Mouse (Mus musculus) myocyte (in vitro differentiated cells): ENCODE results near the gene Adam33. TPM values are rescaled to one million over a fixed set of nuclear protein-coding genes. Genes with fewer than 3 reads are reported as not detected.
A peak's percentile ranks its signal among the peaks of the same experiment; 100 is the strongest.

ENCODE experiments used
- H3K27me3 ChIP-seq: one replicate; pipeline ENCODE4 v1.6.1; 2011; ENCODE audit not compliant: control insufficient read depth, insufficient read depth, insufficient read length
- H3K36me3 ChIP-seq: one replicate; pipeline ENCODE4 v1.6.1; 2011; ENCODE audit not compliant: control insufficient read depth, insufficient read depth
- H3K4me2 ChIP-seq: one replicate; pipeline ENCODE4 v1.6.1; 2011; ENCODE audit warnings: low read depth, control low read depth
- H3K4me3 ChIP-seq: one replicate; pipeline ENCODE4 v1.5.1; 2011; ENCODE audit warnings: mild to moderate bottlenecking, control low read depth, moderate library complexity
- H3K79me2 ChIP-seq: one replicate; pipeline ENCODE4 v1.6.1; 2011; ENCODE audit not compliant: control insufficient read depth, insufficient read depth
- H3ac ChIP-seq: one replicate; pipeline ENCODE4 v1.6.1; 2011; ENCODE audit not compliant: control insufficient read depth, insufficient read length
- CEBPB ChIP-seq: IDR thresholded peaks from 2 replicates; pipeline ENCODE4 v1.6.1; 2011; ENCODE audit warnings: mild to moderate bottlenecking, moderate library complexity; ENCODE audit not compliant: poor library complexity, insufficient read depth, severe bottlenecking
- E2F4 ChIP-seq: IDR thresholded peaks from one replicate; pipeline ENCODE4 v1.6.1; 2011; ENCODE audit warnings: mild to moderate bottlenecking, control low read depth, moderate library complexity; ENCODE audit not compliant: insufficient read depth
- MAX ChIP-seq: IDR thresholded peaks from one replicate; pipeline ENCODE4 v1.6.1; 2011; ENCODE audit warnings: low read depth, mild to moderate bottlenecking, control low read depth
- MYOD1 ChIP-seq, 3 experiments: IDR thresholded peaks; one replicate each; pipeline ENCODE4 v1.6.1; 2011; ENCODE audit warnings: control low read depth in 2 of 3, low read depth in 2 of 3, mild to moderate bottlenecking in 2 of 3, moderate library complexity in 1 of 3; ENCODE audit not compliant: insufficient read length in 2 of 3, control insufficient read depth in 1 of 3
- MYOG ChIP-seq, 3 experiments: IDR thresholded peaks; one replicate each; pipeline ENCODE4 v1.6.1; 2011; ENCODE audit warnings: control low read depth in 2 of 3, low read depth in 2 of 3, mild to moderate bottlenecking in 2 of 3; ENCODE audit not compliant: insufficient read length in 2 of 3, control insufficient read depth in 1 of 3, insufficient read depth in 1 of 3
- POLR2A ChIP-seq: IDR thresholded peaks from one replicate; pipeline ENCODE4 v1.6.1; 2011; ENCODE audit warnings: low read depth, mild to moderate bottlenecking, control low read depth, moderate library complexity; ENCODE audit not compliant: insufficient read length
- POLR2AphosphoS2 ChIP-seq: IDR thresholded peaks from one replicate; pipeline ENCODE4 v1.6.1; 2011; ENCODE audit warnings: low read depth, control low read depth; ENCODE audit not compliant: insufficient read length
- REST ChIP-seq: IDR thresholded peaks from one replicate; pipeline ENCODE4 v1.6.1; 2011; ENCODE audit warnings: mild to moderate bottlenecking, control low read depth, moderate library complexity; ENCODE audit not compliant: insufficient read depth, insufficient read length
- SRF ChIP-seq: IDR thresholded peaks from one replicate; pipeline ENCODE4 v1.6.1; 2011; ENCODE audit warnings: low read depth; ENCODE audit not compliant: control insufficient read depth, insufficient read length
- TCF12 ChIP-seq: IDR thresholded peaks from one replicate; pipeline ENCODE4 v1.6.1; 2011; ENCODE audit warnings: mild to moderate bottlenecking, control low read depth; ENCODE audit not compliant: poor library complexity, insufficient read depth, severe bottlenecking
- TCF3 ChIP-seq: IDR thresholded peaks from one replicate; pipeline ENCODE4 v1.6.1; 2011; ENCODE audit warnings: low read depth, control low read depth; ENCODE audit not compliant: insufficient read length
- USF1 ChIP-seq: IDR thresholded peaks from one replicate; pipeline ENCODE4 v1.6.1; 2011; ENCODE audit warnings: low read depth, mild to moderate bottlenecking, control low read depth, moderate library complexity
- polyA plus RNA-seq: library from polyadenylated mRNA; unstranded; fragments of >200 nt; fragmentation: generic; extraction: Trizol; gene quantifications from one replicate; pipeline ENCODE4 v1.2.1, GENCODE M21; 2012; ENCODE audit warnings: missing spikeins

The Adam33 gene
- polyA plus RNA-seq, 1 experiment = 0.02 TPM

- H3K4me3 ChIP-seq = peak overlapping the region; percentile 8
- H3K79me2 ChIP-seq = no peaks in the 10 kb centered on the region
- H3ac ChIP-seq = no peak overlapping the region
- peak overlapping the region; percentile 81 for H3K4me2 ChIP-seq
- TF ChIP-seq POLR2A (peak; percentile 21), USF1 (no peak)
- H3K27me3 ChIP-seq = no peaks in the 10 kb centered on the region
- H3K36me3 ChIP-seq = no peaks in the 10 kb centered on the region
Measured at GRCm38 (mm10) chr2:131097087-131097486, 33.5 kb upstream of the Adam33 start.

- peak overlapping the region; percentile 8 for H3K4me3 ChIP-seq
- no peaks in the 10 kb centered on the region for H3K36me3 ChIP-seq
- H3ac ChIP-seq = peak overlapping the region; percentile 25
Measured at GRCm38 (mm10) chr2:131096101-131096795, 32.6 kb upstream of the Adam33 start.

GRCm38 (mm10) chr2:131094823-131095222, 31.2 kb upstream of the Adam33 start:
- no peaks in the 10 kb centered on the region for H3K27me3 ChIP-seq
- no peaks in the 10 kb centered on the region for H3K79me2 ChIP-seq
- H3K4me3 ChIP-seq = no peak overlapping the region
- TF ChIP-seq USF1 = no peak
- no peak for TF ChIP-seq E2F4
- TF ChIP-seq MYOD1 (IDR thresholded peaks at IDR 0.05; ENCODE audit: control insufficient read depth in 1 of 3, insufficient read length in 2 of 3, low read depth in 2 of 3) = no peak
- TF ChIP-seq REST = no peak
- no peak for TF ChIP-seq MAX
- TF ChIP-seq POLR2A = no peak
- no peaks in the 10 kb centered on the region for H3K36me3 ChIP-seq
- no peak overlapping the region for H3K4me2 ChIP-seq
- H3ac ChIP-seq = no peak overlapping the region

More at GRCm38 (mm10) chr2:131096101-131096795, 32.6 kb upstream of the Adam33 start:
- Histone ChIP-seq H3K4me2 (peak overlapping the region; percentile 81), H3K79me2 (no peaks in the 10 kb centered on the region), H3K27me3 (no peaks in the 10 kb centered on the region)
- TF ChIP-seq MYOD1 (IDR thresholded peaks at IDR 0.05; ENCODE audit: control insufficient read depth in 1 of 3, insufficient read length in 2 of 3, low read depth in 2 of 3) = peak in 1 of 3 experiments; percentile 75
- no peak for TF ChIP-seq POLR2AphosphoS2
- peak in 1 of 3 experiments; percentile 69 for TF ChIP-seq MYOG (IDR thresholded peaks at IDR 0.05; ENCODE audit: control insufficient read depth in 1 of 3, insufficient read depth in 1 of 3, insufficient read length in 2 of 3, low read depth in 2 of 3)
- peak; percentile 47 for TF ChIP-seq POLR2A

- no peak overlapping the region for H3ac ChIP-seq
- H3K36me3 ChIP-seq = no peaks in the 10 kb centered on the region
- H3K79me2 ChIP-seq = no peaks in the 10 kb centered on the region
- no peaks in the 10 kb centered on the region for H3K27me3 ChIP-seq
- H3K4me3 ChIP-seq = no peak overlapping the region
- no peak overlapping the region for H3K4me2 ChIP-seq
- TF ChIP-seq MYOG (IDR thresholded peaks at IDR 0.05; ENCODE audit: control insufficient read depth in 1 of 3, insufficient read depth in 1 of 3, insufficient read length in 2 of 3, low read depth in 2 of 3) (no peak), POLR2A (no peak), TCF3 (no peak), USF1 (no peak), CEBPB (no peak), TCF12 (no peak), E2F4 (no peak)
Measured at GRCm38 (mm10) chr2:131093577-131093976, 30.0 kb upstream of the Adam33 start.

- H3K27me3 ChIP-seq = no peaks in the 10 kb centered on the region
- no peaks in the 10 kb centered on the region for H3K79me2 ChIP-seq
- H3K4me3 ChIP-seq = no peak overlapping the region
- H3K4me2 ChIP-seq = no peak overlapping the region
- no peak overlapping the region for H3ac ChIP-seq
- H3K36me3 ChIP-seq = no peaks in the 10 kb centered on the region
- TF ChIP-seq SRF = no peak
- no peak for TF ChIP-seq MYOD1 (IDR thresholded peaks at IDR 0.05; ENCODE audit: control insufficient read depth in 1 of 3, insufficient read length in 2 of 3, low read depth in 2 of 3)
- TF ChIP-seq MYOG (IDR thresholded peaks at IDR 0.05; ENCODE audit: control insufficient read depth in 1 of 3, insufficient read depth in 1 of 3, insufficient read length in 2 of 3, low read depth in 2 of 3) = no peak
- TF ChIP-seq CEBPB = no peak
- no peak for TF ChIP-seq MAX
- no peak for TF ChIP-seq E2F4
Measured at GRCm38 (mm10) chr2:131090852-131091251, 27.2 kb upstream of the Adam33 start.

GRCm38 (mm10) chr2:131089634-131090033, 26.0 kb upstream of the Adam33 start:
- no peaks in the 10 kb centered on the region for H3K79me2 ChIP-seq
- no peak overlapping the region for H3K4me3 ChIP-seq
- no peak overlapping the region for H3K4me2 ChIP-seq
- H3K27me3 ChIP-seq = no peaks in the 10 kb centered on the region
- H3ac ChIP-seq = no peak overlapping the region
- TF ChIP-seq E2F4 = no peak
- no peak for TF ChIP-seq CEBPB
- no peak for TF ChIP-seq MYOG (IDR thresholded peaks at IDR 0.05; ENCODE audit: control insufficient read depth in 1 of 3, insufficient read depth in 1 of 3, insufficient read length in 2 of 3, low read depth in 2 of 3)
- no peak for TF ChIP-seq MYOD1 (IDR thresholded peaks at IDR 0.05; ENCODE audit: control insufficient read depth in 1 of 3, insufficient read length in 2 of 3, low read depth in 2 of 3)
- TF ChIP-seq SRF = no peak
- no peak for TF ChIP-seq USF1
- no peak for TF ChIP-seq REST
- no peak for TF ChIP-seq POLR2A
- TF ChIP-seq TCF12 = no peak
- TF ChIP-seq POLR2AphosphoS2 = no peak
- no peak for TF ChIP-seq MAX
- no peak for TF ChIP-seq TCF3
- no peaks in the 10 kb centered on the region for H3K36me3 ChIP-seq
